Mouse (Mus musculus): ENCODE data around the gene Mtmr4. TPM values are rescaled to one million over a fixed set of nuclear protein-coding genes. Genes with fewer than 3 reads are reported as not detected.

Mtmr4 gene
- polyA plus RNA-seq, 1 experiment from 2014 or later: 31.5 TPM

DNA sequence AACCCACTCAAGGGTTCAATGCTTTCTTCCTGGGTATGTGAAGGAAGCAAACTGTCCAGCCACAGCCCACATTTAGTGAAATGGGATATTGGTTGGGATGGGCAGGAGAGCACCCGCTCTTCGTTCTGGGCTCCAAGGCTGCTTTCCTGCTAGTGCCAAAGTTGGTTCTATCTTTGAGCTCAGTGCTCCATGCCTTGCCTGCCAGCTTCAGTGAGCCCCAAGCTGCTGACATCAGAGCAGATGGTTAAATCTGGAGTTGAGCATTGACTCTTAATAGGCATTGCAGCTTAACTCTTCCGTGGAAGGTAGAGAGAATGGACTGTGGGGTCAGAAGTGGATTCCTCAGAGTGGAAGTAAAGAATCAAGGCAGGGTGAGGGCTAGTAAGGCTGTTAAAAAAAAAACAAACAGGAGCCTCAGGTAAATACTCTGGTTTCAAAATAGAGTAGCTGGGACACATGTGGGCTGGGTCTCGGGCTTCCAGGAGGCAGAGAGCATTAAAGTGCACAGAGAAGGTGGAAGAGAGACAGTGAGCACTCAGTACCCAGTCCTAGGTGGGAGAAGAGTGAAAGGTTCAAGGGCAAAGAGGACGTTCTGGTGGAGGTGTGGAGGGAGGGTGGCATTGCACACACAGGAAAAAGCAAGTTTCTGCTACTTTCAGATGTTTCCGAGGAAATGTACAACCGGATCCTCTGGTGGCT lies 23.6 kb upstream of the Mtmr4 start, which contains the start of gene Sept4:
TSS of gene Sept4 (plus strand) at position 649 of the 699 bp plus-strand sequence.
- H3K27ac ChIP-seq (ENCODE audit: low read depth, low read length): no peak within 1 kb of the TSS
- DNase-seq (ENCODE audit: low spot score) (no peak), ATAC-seq (replicated peaks; ENCODE audit: low FRiP score) (no peak)
- no peaks in the 10 kb centered on the region for H3K36me3 ChIP-seq (ENCODE audit: control insufficient read depth, insufficient read depth, low read length)
- no peak within 1 kb of the TSS for H3K4me3 ChIP-seq (ENCODE audit: low read depth, low read length)
- no peaks in the 10 kb centered on the region for H3K27me3 ChIP-seq (replicated peaks; ENCODE audit: control insufficient read depth, insufficient read depth, low read length)
- no peak within 1 kb of the TSS for H3K9ac ChIP-seq (ENCODE audit: low read depth, low read length)
- 75% methylated on average over 7 of the region's 7 CpGs for WGBS
- H3K9me3 ChIP-seq (ENCODE audit: control insufficient read depth, low read length): no peaks in the 10 kb centered on the region
- H3K4me2 ChIP-seq: no peak within 1 kb of the TSS
- peaks cover 2% of the 10 kb centered on the region; the same call in 1 of the 2 replicates for H3K4me1 ChIP-seq (replicated peaks; ENCODE audit: control insufficient read depth, insufficient read depth, low read length)

DNA sequence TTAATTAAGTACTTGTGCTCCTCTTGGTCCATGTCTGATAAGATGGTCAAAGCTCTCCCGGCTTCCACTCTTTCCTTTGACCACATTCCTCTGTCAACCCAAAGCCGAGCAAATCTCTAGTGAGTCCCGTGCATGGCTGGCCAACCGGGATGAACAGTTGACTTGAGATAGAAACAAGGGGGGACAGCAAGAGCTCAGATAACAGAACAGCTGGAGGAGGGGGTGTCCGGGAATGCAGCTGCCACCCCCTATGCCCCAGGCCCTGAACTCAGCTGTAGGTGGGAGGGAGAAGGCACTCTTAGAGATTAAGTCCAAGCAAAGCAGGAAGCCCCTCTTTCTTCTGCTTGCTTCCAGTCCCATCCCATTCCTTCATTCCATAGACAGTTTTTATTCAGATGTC lies 21.2 kb upstream of the Mtmr4 start:
- DNase-seq (ENCODE audit: low spot score) (no peak), ATAC-seq (replicated peaks; ENCODE audit: low FRiP score) (no peak)
- 47% methylated on average over 5 of the region's 5 CpGs for WGBS
- Histone ChIP-seq H3K9me3 (ENCODE audit: control insufficient read depth, low read length) (no peaks in the 10 kb centered on the region), H3K4me2 (no peak overlapping the region), H3K9ac (ENCODE audit: low read depth, low read length) (no peak overlapping the region), H3K27ac (ENCODE audit: low read depth, low read length) (no peak overlapping the region), H3K4me3 (ENCODE audit: low read depth, low read length) (no peak overlapping the region), H3K36me3 (ENCODE audit: control insufficient read depth, insufficient read depth, low read length) (no peaks in the 10 kb centered on the region), H3K4me1 (replicated peaks; ENCODE audit: control insufficient read depth, insufficient read depth, low read length) (peaks cover 2% of the 10 kb centered on the region; the same call in 1 of the 2 replicates), H3K27me3 (replicated peaks; ENCODE audit: control insufficient read depth, insufficient read depth, low read length) (no peaks in the 10 kb centered on the region)

DNA sequence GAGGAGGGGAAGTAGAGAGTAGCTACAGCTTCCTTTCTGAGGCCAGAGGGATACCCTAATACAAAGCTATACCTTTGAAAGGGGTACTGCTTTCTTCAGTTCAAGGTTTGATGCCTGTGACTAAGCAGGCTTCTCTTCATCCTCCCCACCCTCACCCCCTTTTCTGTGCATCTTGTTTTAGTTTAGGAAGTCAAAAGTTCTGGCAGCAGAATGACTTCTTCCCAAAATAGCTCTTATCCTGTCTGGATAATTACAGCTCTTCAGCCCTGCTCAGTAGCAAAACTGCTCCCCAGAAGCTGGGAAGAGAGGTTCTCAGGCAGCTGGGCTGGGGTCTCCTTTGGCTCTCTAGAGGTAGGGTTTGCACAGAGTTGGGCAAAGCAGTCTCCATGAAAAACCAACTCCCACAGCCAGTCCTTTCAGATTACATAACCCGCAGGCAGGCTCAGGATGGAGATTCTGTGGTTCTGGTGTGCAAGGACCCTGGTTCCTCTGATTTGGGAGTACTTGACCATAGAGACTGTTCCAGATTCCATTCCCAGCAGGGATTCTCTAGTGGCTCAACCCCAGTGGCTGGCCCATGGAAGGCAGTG lies 20.5 kb upstream of the Mtmr4 start:
- 89% methylated on average over 1 of the region's 1 CpGs for WGBS
- Histone ChIP-seq H3K4me3 (ENCODE audit: low read depth, low read length) (no peak overlapping the region), H3K4me1 (replicated peaks; ENCODE audit: control insufficient read depth, insufficient read depth, low read length) (peaks cover 2% of the 10 kb centered on the region; the same call in 1 of the 2 replicates), H3K9me3 (ENCODE audit: control insufficient read depth, low read length) (no peaks in the 10 kb centered on the region), H3K4me2 (no peak overlapping the region), H3K9ac (ENCODE audit: low read depth, low read length) (no peak overlapping the region), H3K27me3 (replicated peaks; ENCODE audit: control insufficient read depth, insufficient read depth, low read length) (no peaks in the 10 kb centered on the region), H3K36me3 (ENCODE audit: control insufficient read depth, insufficient read depth, low read length) (no peaks in the 10 kb centered on the region), H3K27ac (ENCODE audit: low read depth, low read length) (no peak overlapping the region)
- DNase-seq (ENCODE audit: low spot score): no peak
- ATAC-seq (replicated peaks; ENCODE audit: low FRiP score): no peak

DNA sequence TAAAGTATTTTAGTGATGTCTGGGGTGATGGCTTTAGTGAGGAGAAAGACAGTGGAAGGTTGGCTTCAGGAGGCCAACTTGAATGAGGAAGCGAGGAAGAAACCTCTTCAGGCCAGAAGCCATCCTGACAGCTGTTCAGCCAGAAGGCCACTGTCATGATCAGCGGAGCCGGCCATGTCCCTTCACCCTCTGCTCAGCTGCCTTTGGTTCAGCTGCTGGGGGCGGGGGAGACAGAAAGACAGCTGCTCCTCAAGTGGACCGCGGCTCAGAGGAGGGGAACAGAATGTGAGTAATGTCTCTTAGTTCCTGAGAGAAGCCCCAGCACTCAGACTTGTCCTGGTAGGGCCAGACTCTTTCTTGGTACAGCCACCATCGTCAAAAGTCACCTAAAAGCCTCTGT lies 18.2 kb upstream of the Mtmr4 start:
- Histone ChIP-seq H3K27me3 (replicated peaks; ENCODE audit: control insufficient read depth, insufficient read depth, low read length) (no peaks in the 10 kb centered on the region), H3K36me3 (ENCODE audit: control insufficient read depth, insufficient read depth, low read length) (no peaks in the 10 kb centered on the region), H3K27ac (ENCODE audit: low read depth, low read length) (no peak overlapping the region), H3K4me2 (no peak overlapping the region), H3K4me1 (replicated peaks; ENCODE audit: control insufficient read depth, insufficient read depth, low read length) (peaks cover 9% of the 10 kb centered on the region), H3K9me3 (ENCODE audit: control insufficient read depth, low read length) (no peaks in the 10 kb centered on the region), H3K9ac (ENCODE audit: low read depth, low read length) (no peak overlapping the region), H3K4me3 (ENCODE audit: low read depth, low read length) (no peak overlapping the region)
- 65% methylated on average over 7 of the region's 7 CpGs for whole genome bisulfite sequencing
- no peak for DNase-seq (ENCODE audit: low spot score)
- ATAC-seq (replicated peaks; ENCODE audit: low FRiP score): no peak

DNA sequence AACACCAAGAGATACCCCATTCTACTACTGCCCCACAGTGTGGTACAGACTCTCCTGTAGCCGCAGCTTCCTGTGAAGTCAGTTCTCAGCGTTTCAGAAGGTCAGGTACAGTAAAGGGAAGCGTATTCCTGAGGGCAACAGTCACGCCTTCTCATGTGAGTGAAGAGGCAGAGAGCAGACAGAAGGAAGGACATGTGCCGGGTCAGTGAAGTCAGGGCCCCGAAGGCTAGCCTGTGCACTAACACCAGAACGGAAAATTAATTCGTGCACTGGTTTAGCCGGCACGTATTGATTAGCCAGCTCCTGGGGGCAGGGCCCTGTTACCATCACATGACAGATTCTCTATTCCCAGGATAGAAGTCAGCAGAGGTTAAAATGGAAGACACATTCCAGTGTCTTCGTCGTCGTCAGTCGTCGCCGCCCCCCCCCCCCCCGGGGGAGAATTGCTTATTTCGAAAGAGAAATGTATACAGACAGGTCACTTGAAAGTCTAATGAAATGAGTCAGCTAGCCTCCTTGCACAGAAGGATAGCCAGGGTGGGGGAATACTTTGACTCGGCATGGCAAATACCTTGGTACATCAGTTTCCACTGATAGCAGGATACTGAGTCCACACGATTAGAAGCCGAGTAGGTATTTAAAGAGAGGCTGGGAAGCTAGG lies 17.3 kb upstream of the Mtmr4 start:
- Histone ChIP-seq H3K4me3 (ENCODE audit: low read depth, low read length) (no peak overlapping the region), H3K4me2 (no peak overlapping the region), H3K27me3 (replicated peaks; ENCODE audit: control insufficient read depth, insufficient read depth, low read length) (no peaks in the 10 kb centered on the region), H3K4me1 (replicated peaks; ENCODE audit: control insufficient read depth, insufficient read depth, low read length) (peaks cover 18% of the 10 kb centered on the region), H3K27ac (ENCODE audit: low read depth, low read length) (no peak overlapping the region), H3K36me3 (ENCODE audit: control insufficient read depth, insufficient read depth, low read length) (no peaks in the 10 kb centered on the region), H3K9me3 (ENCODE audit: control insufficient read depth, low read length) (no peaks in the 10 kb centered on the region), H3K9ac (ENCODE audit: low read depth, low read length) (no peak overlapping the region)
- DNase-seq (ENCODE audit: low spot score) (no peak), ATAC-seq (replicated peaks; ENCODE audit: low FRiP score) (no peak)
- WGBS: 66% methylated on average over 21 of the region's 21 CpGs

DNA sequence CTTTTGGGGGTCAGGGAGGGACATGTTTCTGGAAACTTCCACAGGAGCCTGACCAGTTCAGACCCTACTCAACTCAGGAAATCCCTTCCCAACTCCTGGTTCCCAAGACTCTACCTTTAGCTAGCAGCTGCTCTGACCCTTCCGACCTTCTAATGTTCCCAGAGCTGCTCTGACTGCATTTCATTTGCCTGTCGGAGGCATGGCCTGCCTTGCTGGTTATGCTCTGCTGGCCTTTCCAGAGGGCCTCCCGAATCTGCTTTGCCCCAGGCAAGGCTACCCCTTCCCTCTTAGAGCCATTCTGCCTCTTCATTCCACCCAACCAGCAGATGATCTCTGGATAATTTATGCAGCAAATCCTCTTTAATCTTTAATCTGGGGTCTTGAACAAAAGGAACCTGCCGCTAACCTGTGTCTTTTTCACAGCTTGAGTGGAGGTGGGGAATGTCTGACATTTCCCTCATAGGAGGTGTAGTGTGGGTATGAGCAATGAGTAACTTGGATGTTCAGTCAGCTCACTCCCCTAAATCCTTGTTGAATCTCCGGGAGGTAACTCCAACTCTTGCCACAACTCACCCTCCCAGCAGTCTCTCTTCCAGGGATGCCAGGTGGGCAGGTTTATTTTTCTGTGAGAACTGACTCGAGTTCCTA lies 14.2 kb upstream of the Mtmr4 start:
- Histone ChIP-seq H3K4me2 (peak overlapping the region; percentile 98), H3K9ac (ENCODE audit: low read depth, low read length) (peak overlapping the region; percentile 64; the same call in 1 of the 2 replicates), H3K4me3 (ENCODE audit: low read depth, low read length) (peak overlapping the region; percentile 61), H3K4me1 (replicated peaks; ENCODE audit: control insufficient read depth, insufficient read depth, low read length) (peaks cover 17% of the 10 kb centered on the region), H3K36me3 (ENCODE audit: control insufficient read depth, insufficient read depth, low read length) (no peaks in the 10 kb centered on the region), H3K27me3 (replicated peaks; ENCODE audit: control insufficient read depth, insufficient read depth, low read length) (no peaks in the 10 kb centered on the region), H3K27ac (ENCODE audit: low read depth, low read length) (no peak overlapping the region), H3K9me3 (ENCODE audit: control insufficient read depth, low read length) (no peaks in the 10 kb centered on the region)
- WGBS: 45% methylated on average over 6 of the region's 6 CpGs
- DNase-seq (ENCODE audit: low spot score) (no peak), ATAC-seq (replicated peaks; ENCODE audit: low FRiP score) (no peak)

DNA sequence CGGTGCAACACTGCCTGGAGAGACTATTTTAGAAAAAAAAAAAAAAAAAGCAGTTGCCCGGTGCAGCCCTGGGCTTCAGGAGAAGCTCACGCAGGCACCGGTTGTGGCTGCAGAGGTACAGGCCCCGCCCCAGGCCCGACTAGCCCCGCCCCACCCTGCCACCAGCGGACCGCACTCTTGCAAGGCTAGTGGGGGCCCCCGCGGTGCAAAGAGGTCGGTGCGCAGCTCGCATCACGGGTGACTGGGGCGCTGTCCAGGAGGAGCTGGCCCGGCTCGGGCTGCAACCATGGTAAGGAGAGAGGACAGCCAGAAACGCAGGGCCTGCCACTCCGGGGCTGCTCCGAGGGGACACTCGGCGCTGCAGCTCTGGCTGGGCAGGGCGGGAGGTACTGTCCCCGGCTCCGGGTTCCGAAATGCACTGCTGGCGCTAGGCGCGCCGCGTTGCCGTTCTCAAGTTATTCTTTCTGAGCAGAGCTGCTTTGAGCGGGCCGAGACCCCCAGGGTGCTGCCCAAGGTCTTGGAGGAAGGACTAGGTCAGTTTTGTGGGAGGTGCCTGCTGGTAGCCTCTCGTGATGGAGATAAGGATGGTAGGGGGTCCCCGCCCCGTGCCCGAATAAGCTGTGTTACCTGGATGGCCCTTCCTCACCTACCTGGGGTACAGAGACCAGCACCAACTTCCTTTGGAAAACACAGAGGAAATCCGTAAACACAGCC lies 13.6 kb upstream of the Mtmr4 start:
- Histone ChIP-seq H3K9me3 (ENCODE audit: control insufficient read depth, low read length) (no peaks in the 10 kb centered on the region), H3K36me3 (ENCODE audit: control insufficient read depth, insufficient read depth, low read length) (no peaks in the 10 kb centered on the region), H3K4me1 (replicated peaks; ENCODE audit: control insufficient read depth, insufficient read depth, low read length) (peaks cover 17% of the 10 kb centered on the region), H3K4me3 (ENCODE audit: low read depth, low read length) (peak overlapping the region; percentile 61), H3K27ac (ENCODE audit: low read depth, low read length) (no peak overlapping the region; the same call in 1 of the 2 replicates), H3K4me2 (peak overlapping the region; percentile 98), H3K27me3 (replicated peaks; ENCODE audit: control insufficient read depth, insufficient read depth, low read length) (no peaks in the 10 kb centered on the region), H3K9ac (ENCODE audit: low read depth, low read length) (peak overlapping the region; percentile 64)
- WGBS: under 1% methylated on average over 40 of the region's 40 CpGs
- DNase-seq (ENCODE audit: low spot score) (peak; percentile 71), ATAC-seq (replicated peaks; ENCODE audit: low FRiP score) (peak; percentile 83)

DNA sequence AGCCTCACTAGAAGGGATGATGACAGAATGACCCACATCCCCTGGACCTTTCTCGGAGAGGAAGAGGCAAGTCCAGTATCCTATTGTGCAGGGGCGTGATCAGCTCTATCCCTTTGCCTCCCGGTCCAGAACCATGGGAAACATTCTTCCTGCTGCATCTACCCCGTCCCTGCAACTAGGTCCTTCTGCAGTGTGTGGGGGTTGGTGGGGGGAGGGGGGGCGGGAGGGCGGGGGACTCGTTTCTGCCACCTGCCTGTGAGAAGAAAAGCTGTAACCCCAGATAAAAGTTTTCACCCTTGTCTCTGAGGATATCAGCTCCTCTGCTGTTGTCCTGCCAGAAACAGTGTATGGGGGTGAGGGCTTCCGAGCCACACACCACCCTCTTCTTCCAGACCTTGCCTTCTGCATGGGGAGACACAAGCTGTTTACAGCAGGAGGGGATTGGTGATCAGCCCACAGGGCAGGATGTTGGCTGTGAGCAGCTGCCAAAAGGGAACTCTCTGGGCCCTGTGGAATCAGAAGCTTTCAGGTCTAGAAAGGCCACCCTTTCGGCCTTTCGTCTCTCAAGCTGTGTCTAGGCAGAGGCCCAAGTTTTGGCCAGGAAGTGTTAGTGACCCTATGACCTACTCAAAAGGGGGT lies 12.9 kb upstream of the Mtmr4 start:
- peak overlapping the region; percentile 98 for H3K4me2 ChIP-seq

More for the DNA sequence above, 12.9 kb upstream of the Mtmr4 start:
- Histone ChIP-seq H3K27ac (ENCODE audit: low read depth, low read length) (no peak overlapping the region; the same call in 1 of the 2 replicates), H3K36me3 (ENCODE audit: control insufficient read depth, insufficient read depth, low read length) (no peaks in the 10 kb centered on the region), H3K4me3 (ENCODE audit: low read depth, low read length) (peak overlapping the region; percentile 61), H3K4me1 (replicated peaks; ENCODE audit: control insufficient read depth, insufficient read depth, low read length) (peaks cover 17% of the 10 kb centered on the region), H3K27me3 (replicated peaks; ENCODE audit: control insufficient read depth, insufficient read depth, low read length) (no peaks in the 10 kb centered on the region), H3K9ac (ENCODE audit: low read depth, low read length) (peak overlapping the region; percentile 64), H3K9me3 (ENCODE audit: control insufficient read depth, low read length) (no peaks in the 10 kb centered on the region)
- no peak for DNase-seq (ENCODE audit: low spot score)
- ATAC-seq (replicated peaks; ENCODE audit: low FRiP score): peak; percentile 43; the same call in 1 of the 2 replicates
- 19% methylated on average over 10 of the region's 10 CpGs for WGBS
